Mouse (Mus musculus) stomach, postnatal 0 days (tissue): ENCODE data around the gene Nr6a1.

Source experiments
- CTCF ChIP-seq: IDR thresholded peaks from 2 replicates; pipeline ENCODE4 v1.5.1; 2016; ENCODE audit warnings: antibody characterized with exemption, low read depth, mild to moderate bottlenecking, moderate library complexity
- EP300 ChIP-seq: optimal IDR thresholded peaks from 2 replicates; pipeline ENCODE3; 2016; ENCODE audit warnings: antibody characterized with exemption

GRCm38 (mm10) chr2:38695770-38696169 lies 231.7 kb downstream of the Nr6a1 start:
- TF ChIP-seq CTCF (no peak), EP300 (no peak)
